Mouse (Mus musculus) cerebellum, adult 2 months (tissue): ENCODE results near the gene Baz1a. TPM values are rescaled to one million over a fixed set of nuclear protein-coding genes. Genes with fewer than 3 reads are reported as not detected.

Experiments
- DNase-seq, 2 experiments: peaks; one replicate each; pipeline ENCODE4 v3.0.0; 2021
- H3K27ac ChIP-seq: fragments of 200-500 bp; 2 replicates; pipeline ENCODE4 v1.5.1; 2012; ENCODE audit warnings: low read length, control low read depth, inconsistent platforms; ENCODE audit not compliant: insufficient read depth
- H3K27me3 ChIP-seq: fragments of 200-500 bp; 2 replicates; pipeline ENCODE4 v1.6.1; 2012; ENCODE audit warnings: inconsistent platforms, mild to moderate bottlenecking, low read length, moderate library complexity; ENCODE audit not compliant: control insufficient read depth, insufficient read depth
- H3K4me1 ChIP-seq: fragments of 200-500 bp; 2 replicates; pipeline ENCODE4 v1.6.1; 2011; ENCODE audit warnings: low read length; ENCODE audit not compliant: control insufficient read depth, insufficient read depth
- H3K4me3 ChIP-seq: fragments of 200-500 bp; replicated peaks from 2 replicates; pipeline ENCODE3; 2011; ENCODE audit warnings: mild to moderate bottlenecking, low read depth, low read length, control low read depth; ENCODE audit not compliant: insufficient read depth
- CTCF ChIP-seq: fragments of 200-500 bp; IDR thresholded peaks from 2 replicates; pipeline ENCODE4 v1.5.1; 2011; ENCODE audit warnings: low read depth, mild to moderate bottlenecking, control low read depth, low read length, moderate library complexity, borderline replicate concordance; ENCODE audit not compliant: insufficient read depth
- POLR2A ChIP-seq: fragments of 200-500 bp; IDR thresholded peaks from 2 replicates; pipeline ENCODE4 v1.6.1; 2011; ENCODE audit warnings: low read length, control low read depth, borderline replicate concordance; ENCODE audit not compliant: insufficient read depth
- WGBS: fragments of 180-500 bp; shearing (Covaris S2); methylation state at CpG from one replicate; pipeline ENCODE4 v1.1.7; 2018; 5-methylcytosine and 5-hydroxymethylcytosine counted together
- polyA plus RNA-seq: library from polyadenylated mRNA; depleted of rRNA; stranded (reverse); fragments of >200 nt; gene quantifications from 2 replicates; pipeline ENCODE4 v1.2.3, GENCODE M21; 2012; rRNA removed

Gene Baz1a
- polyA plus RNA-seq, 1 experiment = 0.62 TPM

- no peaks in the 10 kb centered on the region for H3K27me3 ChIP-seq
- H3K4me1 ChIP-seq = no peaks in the 10 kb centered on the region
- DNase-seq = no peak
- no peak for TF ChIP-seq CTCF
- no peak for TF ChIP-seq POLR2A
- WGBS = 96% methylated on average over 2 of the region's 2 CpGs
- H3K27ac ChIP-seq = no peak overlapping the region
- no peak overlapping the region for H3K4me3 ChIP-seq
Observed at GRCm38 (mm10) chr12:54850551-54850950, 163.6 kb downstream of the Baz1a start.

DNA sequence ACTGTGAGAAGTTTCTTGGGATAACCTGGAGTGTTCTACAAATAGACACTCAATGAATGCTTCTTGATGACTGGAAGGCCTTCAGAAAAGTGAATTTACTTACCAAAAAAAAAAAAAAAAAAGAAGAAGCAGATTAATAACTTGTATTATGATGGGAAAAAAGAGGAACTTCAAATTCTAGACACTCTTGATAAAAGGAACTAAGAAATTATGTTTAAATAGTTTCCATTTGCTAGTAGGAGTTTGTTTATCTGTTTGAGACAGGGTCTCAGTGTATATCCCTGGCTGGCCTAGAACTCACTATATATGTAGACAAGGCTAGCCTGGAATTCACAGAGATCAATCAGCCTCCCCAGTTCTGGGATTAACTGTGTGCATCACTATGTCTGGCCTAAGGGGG, 169.7 kb downstream of the Baz1a start:
- H3K4me3 ChIP-seq = no peak overlapping the region
- H3K27me3 ChIP-seq = no peaks in the 10 kb centered on the region
- TF ChIP-seq POLR2A (no peak), CTCF (no peak)
- no peaks in the 10 kb centered on the region for H3K4me1 ChIP-seq
- no peak overlapping the region for H3K27ac ChIP-seq
- DNase-seq = no peak

Other genes starting within 250 kb of the Baz1a start
- 46.4 and 46.7 TPM in 2 replicates for gene Snx6, start 218.6 kb downstream of the Baz1a start, polyA plus RNA-seq
- gene Cfl2, start 151.5 kb downstream of the Baz1a start, polyA plus RNA-seq = 74.5 and 86.8 TPM in 2 replicates
- not detected in 2 replicates for gene Gm20403, start 27.8 kb downstream of the Baz1a start, polyA plus RNA-seq
- gene 2700097O09Rik, start 65.8 kb upstream of the Baz1a start, polyA plus RNA-seq = 24.8 and 27.1 TPM in 2 replicates
- gene Srp54a, start 65.9 kb upstream of the Baz1a start, polyA plus RNA-seq = 70.1 and 79.4 TPM in 2 replicates
- gene Fam177a, start 110.1 kb upstream of the Baz1a start, polyA plus RNA-seq = 26.2 and 29.3 TPM in 2 replicates
- 33.3 and 43.6 TPM in 2 replicates for gene Srp54b, start 140.8 kb upstream of the Baz1a start, polyA plus RNA-seq
- not detected in 2 replicates for gene 1700047I17Rik2, start 185.2 kb upstream of the Baz1a start, polyA plus RNA-seq
- 60.8 and 66.2 TPM in 2 replicates for gene Srp54c, start 215.8 kb upstream of the Baz1a start, polyA plus RNA-seq